Mouse (Mus musculus) intestine, embryonic 14.5 days (tissue): ENCODE measurements around the gene Pak3. TPM values are rescaled to one million over a fixed set of nuclear protein-coding genes. Genes with fewer than 3 reads are reported as not detected.
A peak's percentile ranks its signal among the peaks of the same experiment; 100 is the strongest.
"Not testable (repeated sequence)": the region's sequence is repeated elsewhere in the genome, so short reads cannot be mapped to it uniquely, and the experiment has no call there.

Experiments
- ATAC-seq: fragments of 200-750 bp; cut with Nextera tagmentation; replicated peaks from 2 replicates; pipeline ENCODE4 v1.8.0; 2017; ENCODE audit warnings: low read depth, moderate number of reproducible peaks, moderate TSS enrichment, moderate library complexity; ENCODE audit not compliant: low FRiP score, low TSS enrichment
- DNase-seq: peaks from one replicate; pipeline ENCODE4 v3.0.0-alpha.2; 2018; ENCODE audit warnings: low spot score
- H3K27ac ChIP-seq: fragments of 300-500 bp; sonication (generic); 2 replicates; pipeline ENCODE4 v1.5.1; 2014; ENCODE audit warnings: low read depth, mild to moderate bottlenecking, control low read depth
- H3K27me3 ChIP-seq: fragments of 300-500 bp; sonication (generic); replicated peaks from 2 replicates; pipeline ENCODE4 v1.6.1; 2014; ENCODE audit warnings: low read length, control low read depth; ENCODE audit not compliant: control insufficient read depth, insufficient read depth
- H3K36me3 ChIP-seq: fragments of 300-500 bp; sonication (generic); 2 replicates; pipeline ENCODE4 v1.6.1; 2014; ENCODE audit warnings: low read length, control low read depth; ENCODE audit not compliant: control insufficient read depth, insufficient read depth
- H3K4me1 ChIP-seq: fragments of 300-500 bp; sonication (generic); replicated peaks from 2 replicates; pipeline ENCODE4 v1.6.1; 2014; ENCODE audit warnings: low read length, control low read depth, mixed read lengths; ENCODE audit not compliant: control insufficient read depth, insufficient read depth
- H3K4me2 ChIP-seq: fragments of 300-500 bp; sonication (generic); 2 replicates; pipeline ENCODE4 v1.6.1; 2014; ENCODE audit warnings: low read length
- H3K4me3 ChIP-seq: fragments of 300-500 bp; sonication (generic); 2 replicates; pipeline ENCODE4 v1.5.1; 2014; ENCODE audit warnings: low read depth, low read length, control low read depth, mixed read lengths
- H3K9ac ChIP-seq: fragments of 300-500 bp; sonication (generic); 2 replicates; pipeline ENCODE4 v1.6.1; 2014; ENCODE audit warnings: mild to moderate bottlenecking, low read length
- H3K9me3 ChIP-seq: fragments of 300-500 bp; sonication (generic); 2 replicates; pipeline ENCODE4 v1.6.1; 2016; ENCODE audit warnings: low read length, control low read depth; ENCODE audit not compliant: control insufficient read depth
- WGBS: fragments of 180-500 bp; shearing (Covaris S2); extraction: QIAGEN DNeasy Blood & Tissue Kit; methylation state at CpG from one replicate; pipeline ENCODE4 v1.1.7; 2014; 5-methylcytosine and 5-hydroxymethylcytosine counted together
- polyA plus RNA-seq: library from polyadenylated mRNA; unstranded; fragments of >200 nt; fragmentation: Nextera tagmentation; extraction: Ambion mirVana; gene quantifications from 2 replicates; pipeline ENCODE4 v1.2.1, GENCODE M21; 2014

Gene Pak3
- 6.8 and 7.9 TPM in 2 replicates for polyA plus RNA-seq

GRCm38 (mm10) chrX:143518168-143518901 lies at the start of gene Pak3:
Gene Pak3, plus strand, starts transcription at chrX:143518591.
- DNase-seq, result peak; percentile 61
- Histone ChIP-seq H3K9ac (peak within 1 kb of the TSS; percentile 16; the same call in 1 of the 2 replicates), H3K4me3 (peak within 1 kb of the TSS; percentile 28), H3K27ac (no peak within 1 kb of the TSS), H3K4me2 (peak within 1 kb of the TSS; percentile 52), H3K4me1 (no peaks in the 10 kb centered on the region), H3K9me3 (no peaks in the 10 kb centered on the region), H3K36me3 (no peaks in the 10 kb centered on the region), H3K27me3 (peaks cover 8% of the 10 kb centered on the region; the same call in 1 of the 2 replicates)
- 10% methylated on average over 23 of the region's 23 CpGs for WGBS
- ATAC-seq, result no peak

GRCm38 (mm10) chrX:143482866-143483265 lies 35.5 kb upstream of the Pak3 start:
- H3K9me3 ChIP-seq, result no peaks in the 10 kb centered on the region
- ATAC-seq (peak; percentile 100), DNase-seq (peak; percentile 100)
- WGBS, result 67% methylated on average over 3 of the region's 3 CpGs
- no peak overlapping the region for H3K4me3 ChIP-seq
- H3K27ac ChIP-seq, result no peak overlapping the region
- H3K36me3 ChIP-seq, result no peaks in the 10 kb centered on the region
- no peak overlapping the region for H3K9ac ChIP-seq
- no peaks in the 10 kb centered on the region for H3K4me1 ChIP-seq
- H3K27me3 ChIP-seq, result no peaks in the 10 kb centered on the region
- no peak overlapping the region for H3K4me2 ChIP-seq

- DNase-seq (no peak), ATAC-seq (no peak)
- no peaks in the 10 kb centered on the region for H3K9me3 ChIP-seq
- H3K4me1 ChIP-seq, result no peaks in the 10 kb centered on the region
- no peaks in the 10 kb centered on the region for H3K36me3 ChIP-seq
- 0 out of 2 replicates have a peak, but pooled peaks cover 5% of the 10 kb centered on the region for H3K27me3 ChIP-seq
- no peak overlapping the region for H3K9ac ChIP-seq
- H3K4me3 ChIP-seq, result no peak overlapping the region
- no peak overlapping the region for H3K27ac ChIP-seq
- WGBS, result 63% methylated on average over 4 of the region's 4 CpGs
- no peak overlapping the region for H3K4me2 ChIP-seq
Measured at GRCm38 (mm10) chrX:143501053-143501695, 17.2 kb upstream of the Pak3 start.

- Histone ChIP-seq H3K4me2 (no peak overlapping the region), H3K4me3 (no peak overlapping the region), H3K36me3 (no peaks in the 10 kb centered on the region), H3K27ac (no peak overlapping the region), H3K4me1 (no peaks in the 10 kb centered on the region), H3K9ac (no peak overlapping the region), H3K9me3 (no peaks in the 10 kb centered on the region), H3K27me3 (0 out of 2 replicates have a peak, but pooled peaks cover 5% of the 10 kb centered on the region)
- no peak for DNase-seq
- ATAC-seq, result no peak
- WGBS, result 59% methylated on average over 5 of the region's 5 CpGs
Measured at GRCm38 (mm10) chrX:143501776-143502365, 16.5 kb upstream of the Pak3 start.

GRCm38 (mm10) chrX:143518917-143519316 lies 526 bp downstream of the Pak3 start:
- Histone ChIP-seq H3K27ac (no peak overlapping the region), H3K36me3 (no peaks in the 10 kb centered on the region), H3K27me3 (peaks cover 8% of the 10 kb centered on the region; the same call in 1 of the 2 replicates), H3K4me2 (peak overlapping the region; percentile 52), H3K4me1 (no peaks in the 10 kb centered on the region), H3K4me3 (peak overlapping the region; percentile 28), H3K9me3 (no peaks in the 10 kb centered on the region), H3K9ac (peak overlapping the region; percentile 16; the same call in 1 of the 2 replicates)
- ATAC-seq, result no peak
- 14% methylated on average over 7 of the region's 7 CpGs for WGBS
- DNase-seq, result no peak

- not testable (repeated sequence) for ATAC-seq, H3K4me1 ChIP-seq, DNase-seq, H3K4me2 ChIP-seq, H3K9ac ChIP-seq, H3K4me3 ChIP-seq, H3K27me3 ChIP-seq, H3K27ac ChIP-seq, H3K36me3 ChIP-seq, H3K9me3 ChIP-seq
- 73% methylated on average over 5 of the region's 5 CpGs for whole genome bisulfite sequencing
Measured at GRCm38 (mm10) chrX:143519454-143519853, 1.1 kb downstream of the Pak3 start.

- no peaks in the 10 kb centered on the region for H3K4me1 ChIP-seq
- no peak overlapping the region for H3K9ac ChIP-seq
- H3K4me2 ChIP-seq, result no peak overlapping the region
- 0 out of 2 replicates have a peak, but pooled peaks cover 8% of the 10 kb centered on the region for H3K27me3 ChIP-seq
- H3K4me3 ChIP-seq, result no peak overlapping the region
- H3K9me3 ChIP-seq, result no peaks in the 10 kb centered on the region
- no peak for DNase-seq
- H3K36me3 ChIP-seq, result no peaks in the 10 kb centered on the region
- WGBS, result 92% methylated on average over 1 of the region's 1 CpGs
- ATAC-seq, result no peak
- H3K27ac ChIP-seq, result no peak overlapping the region
Measured at GRCm38 (mm10) chrX:143520195-143520594, 1.8 kb downstream of the Pak3 start.

- no peaks in the 10 kb centered on the region for H3K9me3 ChIP-seq
- no peaks in the 10 kb centered on the region for H3K27me3 ChIP-seq
- ATAC-seq, result no peak
- no peak overlapping the region for H3K4me3 ChIP-seq
- no peak overlapping the region for H3K27ac ChIP-seq
- DNase-seq, result no peak
- no peaks in the 10 kb centered on the region for H3K4me1 ChIP-seq
- H3K9ac ChIP-seq, result no peak overlapping the region
- H3K36me3 ChIP-seq, result no peaks in the 10 kb centered on the region
- H3K4me2 ChIP-seq, result no peak overlapping the region
- 80% methylated on average over 3 of the region's 3 CpGs for WGBS
Measured at GRCm38 (mm10) chrX:143532331-143532730, 13.9 kb downstream of the Pak3 start.
